Mouse (Mus musculus): ENCODE measurements around the gene Ablim2.

The Ablim2 gene

DNA sequence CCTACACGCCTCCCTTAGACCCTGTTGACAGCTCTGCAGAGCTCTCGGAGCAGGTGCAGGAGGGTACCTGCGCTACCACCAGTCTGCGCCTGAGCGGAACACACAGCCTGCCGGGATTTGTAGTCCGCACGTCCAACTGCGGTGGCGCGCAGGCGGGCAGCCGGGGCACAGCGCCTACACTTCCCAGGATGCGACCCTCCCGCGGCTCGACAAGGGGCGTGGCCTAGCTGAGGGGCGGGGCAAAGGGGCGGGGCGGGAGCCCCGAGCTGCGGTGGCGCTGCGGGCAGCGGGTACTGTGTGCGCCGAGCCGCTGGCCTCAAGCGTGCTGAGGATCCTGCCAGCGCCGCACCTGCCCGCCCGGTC lies at the start of gene Ablim2:
Ablim2 (plus strand) TSS at position 242 of the 363 bp plus-strand sequence.
- peak; percentile 99 for DNase-seq (ENCODE audit: low read depth, low spot score)

- no peak for DNase-seq (ENCODE audit: low read depth, low spot score)
Measured at GRCm38 (mm10) chr5:35710481-35710880, 47.2 kb upstream of the Ablim2 start.

DNA sequence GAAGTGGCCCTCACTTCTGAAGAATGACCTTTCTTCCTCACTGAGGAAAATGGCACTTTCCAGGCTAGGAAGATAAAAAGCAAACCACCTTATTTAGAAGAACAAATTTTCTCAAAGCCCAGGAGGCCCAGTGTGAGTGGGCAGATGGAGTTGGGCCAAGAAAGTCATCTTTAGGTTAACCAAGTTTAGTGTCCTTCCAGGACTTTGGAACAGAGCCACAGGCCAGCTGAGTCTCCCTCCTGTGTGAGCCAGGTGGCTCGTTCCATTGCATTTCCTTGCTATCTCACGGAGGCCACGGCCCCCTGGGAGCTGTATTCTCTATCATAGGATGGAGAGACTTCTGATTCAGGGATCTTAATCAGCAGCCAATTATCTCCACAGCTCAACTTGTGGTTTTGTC lies 46.7 kb upstream of the Ablim2 start:
- no peak for DNase-seq (ENCODE audit: low read depth, low spot score)

- no peak for DNase-seq (ENCODE audit: low read depth, low spot score)
Measured at GRCm38 (mm10) chr5:35712517-35712916, 45.2 kb upstream of the Ablim2 start.

GRCm38 (mm10) chr5:35713649-35714354 lies 43.9 kb upstream of the Ablim2 start:
- DNase-seq (ENCODE audit: low read depth, low spot score), result peak; percentile 88

- no peak for DNase-seq (ENCODE audit: low read depth, low spot score)
Measured at GRCm38 (mm10) chr5:35717455-35717854, 40.2 kb upstream of the Ablim2 start.

- peak; percentile 62 for DNase-seq (ENCODE audit: low read depth, low spot score)
Measured at GRCm38 (mm10) chr5:35717946-35718345, 39.7 kb upstream of the Ablim2 start.

- DNase-seq (ENCODE audit: low read depth, low spot score), result no peak
Measured at GRCm38 (mm10) chr5:35718817-35719216, 38.9 kb upstream of the Ablim2 start.

- no peak for DNase-seq (ENCODE audit: low read depth, low spot score)
Measured at GRCm38 (mm10) chr5:35719343-35719742, 38.3 kb upstream of the Ablim2 start.

GRCm38 (mm10) chr5:35719880-35720279 lies 37.8 kb upstream of the Ablim2 start:
- DNase-seq (ENCODE audit: low read depth, low spot score), result peak; percentile 44

DNA sequence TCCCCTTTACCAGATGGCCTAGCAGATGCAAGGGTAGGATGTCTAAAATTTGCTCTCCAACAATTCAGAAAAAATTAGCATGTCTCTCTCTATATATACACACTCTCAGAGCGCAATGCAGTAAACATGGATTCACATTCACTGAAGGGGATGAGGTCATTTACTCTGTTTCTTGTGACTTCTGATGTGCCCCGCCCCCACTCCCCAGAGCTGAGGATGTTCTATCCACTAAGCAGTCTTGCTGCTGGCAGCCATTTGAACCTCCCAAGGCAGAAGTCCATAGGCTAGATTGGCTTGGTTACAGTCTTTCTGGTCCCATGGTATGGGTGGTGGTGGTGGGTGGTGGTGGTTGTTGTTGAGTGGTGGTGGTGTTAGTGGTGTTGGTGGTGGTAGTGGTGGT lies 35.7 kb upstream of the Ablim2 start:
- DNase-seq (ENCODE audit: low read depth, low spot score), result no peak

GRCm38 (mm10) chr5:35722654-35723053 lies 35.0 kb upstream of the Ablim2 start:
- DNase-seq (ENCODE audit: low read depth, low spot score), result no peak

- DNase-seq (ENCODE audit: low read depth, low spot score), result no peak
Measured at GRCm38 (mm10) chr5:35723900-35724299, 33.8 kb upstream of the Ablim2 start.

DNA sequence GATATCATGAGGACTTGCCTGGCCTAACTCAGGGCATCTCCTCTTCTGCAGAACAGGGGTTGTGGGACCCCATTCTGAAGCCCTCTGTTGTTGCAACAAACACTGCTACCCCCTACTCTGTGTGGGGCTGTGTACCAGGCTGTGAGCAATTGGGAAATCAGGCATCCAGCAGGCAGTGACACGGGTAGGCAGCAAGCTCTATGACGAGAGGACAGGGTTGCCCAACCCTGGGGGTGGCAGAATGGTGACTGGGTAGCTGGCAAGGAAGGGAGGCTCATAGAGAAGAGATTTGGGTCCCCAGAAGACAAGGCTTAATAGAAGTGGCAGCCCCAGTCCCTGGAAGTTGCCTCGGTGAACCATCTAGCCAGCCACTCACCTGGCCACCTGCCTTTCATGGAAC lies 31.8 kb upstream of the Ablim2 start:
- no peak for DNase-seq (ENCODE audit: low read depth, low spot score)

- DNase-seq (ENCODE audit: low read depth, low spot score), result no peak
Measured at GRCm38 (mm10) chr5:35727447-35727846, 30.2 kb upstream of the Ablim2 start.

DNA sequence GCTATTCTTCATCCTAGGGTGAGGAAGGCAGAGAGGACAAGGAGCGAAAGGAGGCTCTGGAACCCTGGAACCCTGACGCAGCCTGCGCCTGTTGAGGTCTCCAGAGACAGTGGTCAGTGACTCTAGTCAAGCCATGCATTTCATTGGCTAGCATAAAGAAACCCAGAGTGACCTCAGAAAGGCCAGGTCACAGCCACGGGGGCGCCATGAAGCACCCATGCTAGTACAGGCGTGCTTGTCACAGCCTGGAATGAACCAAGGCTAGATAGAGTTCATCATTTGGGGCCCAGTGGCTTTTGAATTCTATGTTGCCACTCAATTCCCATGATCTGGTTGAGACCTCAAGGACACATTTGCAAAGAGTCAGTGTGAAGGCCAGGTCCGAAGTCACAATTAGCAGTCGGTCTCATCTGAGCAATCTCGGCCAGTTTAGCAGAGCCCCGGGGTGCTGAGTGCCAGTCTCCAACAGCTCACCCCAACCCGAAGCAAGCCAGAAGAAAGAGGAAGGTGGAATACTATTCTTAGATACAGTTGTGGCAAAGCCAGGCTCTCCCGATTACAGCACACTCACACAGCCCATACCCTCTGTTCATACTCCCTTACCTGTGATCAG lies 29.2 kb upstream of the Ablim2 start:
- DNase-seq (ENCODE audit: low read depth, low spot score), result no peak

DNA sequence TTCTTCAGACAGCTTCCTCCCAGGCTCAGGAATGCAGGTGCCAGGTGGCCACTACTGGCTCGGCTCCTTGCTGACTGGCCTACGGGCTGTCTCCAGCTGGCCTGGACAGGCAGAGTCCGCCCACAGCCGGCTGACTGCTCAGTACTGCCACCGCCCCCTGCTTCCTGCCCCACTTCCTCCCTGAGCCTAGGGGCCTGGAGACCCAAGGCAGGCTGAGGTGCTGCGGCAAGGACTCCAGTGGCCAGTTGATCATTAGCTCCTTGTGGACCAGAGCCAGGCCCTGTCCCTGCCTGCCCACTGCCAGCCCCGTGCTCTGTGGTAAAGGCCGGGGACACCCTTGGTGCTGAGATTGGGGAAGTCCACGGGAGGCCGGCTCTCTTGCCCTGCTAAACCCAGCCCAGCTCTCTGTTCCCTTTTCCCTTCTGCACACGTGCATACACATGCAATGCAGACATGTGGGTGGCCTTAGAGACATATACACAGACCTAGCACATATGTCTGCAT lies 28.7 kb upstream of the Ablim2 start:
- peak; percentile 80 for DNase-seq (ENCODE audit: low read depth, low spot score)

- DNase-seq (ENCODE audit: low read depth, low spot score), result no peak
Measured at GRCm38 (mm10) chr5:35729844-35730243, 27.8 kb upstream of the Ablim2 start.

DNA sequence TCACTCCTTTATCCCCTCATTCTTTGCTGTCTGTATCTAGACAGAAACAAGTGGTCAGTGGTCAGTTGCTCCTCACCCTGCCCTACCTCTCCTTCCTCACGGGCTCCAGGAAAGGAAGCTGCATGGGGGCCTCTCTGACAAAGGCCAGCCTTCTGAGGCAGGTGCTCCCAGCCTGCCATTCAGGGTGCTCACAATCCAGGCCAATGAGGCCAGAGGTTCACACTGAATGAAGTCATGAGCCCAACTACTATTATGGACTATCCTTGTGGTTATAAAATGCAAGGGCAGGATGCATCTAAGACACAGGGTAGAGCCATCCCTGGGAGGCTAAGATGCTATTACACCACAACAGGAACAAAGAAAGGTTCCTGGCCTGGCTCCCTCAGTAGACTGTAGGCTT lies 27.1 kb upstream of the Ablim2 start:
- no peak for DNase-seq (ENCODE audit: low read depth, low spot score)

DNA sequence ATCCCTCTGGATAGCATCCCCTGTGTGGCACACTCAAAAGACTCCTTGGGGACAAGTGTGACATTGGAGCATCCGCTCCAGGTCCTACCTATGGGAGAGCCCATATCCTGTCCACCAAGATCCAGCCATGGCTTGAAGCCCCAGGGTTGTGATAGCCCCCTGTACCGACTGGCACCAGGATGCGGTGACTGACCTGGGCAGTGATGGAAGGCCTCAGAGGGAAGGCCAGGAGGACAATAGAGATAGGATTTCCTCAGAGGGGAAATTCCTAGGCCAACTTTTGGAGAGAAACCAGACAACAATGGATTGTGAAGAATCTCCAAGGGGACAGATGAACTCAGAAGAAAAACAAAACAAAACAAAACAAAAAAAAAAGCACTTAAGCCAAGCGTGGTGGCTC lies 26.7 kb upstream of the Ablim2 start:
- DNase-seq (ENCODE audit: low read depth, low spot score), result no peak

DNA sequence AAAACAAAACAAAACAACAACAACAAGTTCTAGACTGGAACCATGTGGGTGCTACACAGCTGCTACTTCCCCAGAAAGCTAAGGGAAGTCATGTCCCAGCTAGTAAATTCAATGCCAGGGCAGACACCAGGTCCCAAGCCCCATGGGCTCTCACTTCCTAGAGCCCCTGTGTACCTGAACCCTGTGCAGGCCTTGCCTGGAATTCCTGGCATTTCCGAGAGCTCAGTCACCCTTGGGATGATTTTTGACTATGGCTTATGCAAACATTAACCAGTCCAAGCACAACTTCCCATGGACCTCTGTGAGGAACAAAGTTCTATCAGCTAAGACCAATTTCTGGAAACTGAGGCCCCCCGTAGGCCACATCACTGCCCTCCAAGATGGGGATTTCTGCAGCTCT lies 24.2 kb upstream of the Ablim2 start:
- no peak for DNase-seq (ENCODE audit: low read depth, low spot score)

GRCm38 (mm10) chr5:35737231-35737901 lies 20.3 kb upstream of the Ablim2 start:
- DNase-seq (ENCODE audit: low read depth, low spot score), result no peak

DNA sequence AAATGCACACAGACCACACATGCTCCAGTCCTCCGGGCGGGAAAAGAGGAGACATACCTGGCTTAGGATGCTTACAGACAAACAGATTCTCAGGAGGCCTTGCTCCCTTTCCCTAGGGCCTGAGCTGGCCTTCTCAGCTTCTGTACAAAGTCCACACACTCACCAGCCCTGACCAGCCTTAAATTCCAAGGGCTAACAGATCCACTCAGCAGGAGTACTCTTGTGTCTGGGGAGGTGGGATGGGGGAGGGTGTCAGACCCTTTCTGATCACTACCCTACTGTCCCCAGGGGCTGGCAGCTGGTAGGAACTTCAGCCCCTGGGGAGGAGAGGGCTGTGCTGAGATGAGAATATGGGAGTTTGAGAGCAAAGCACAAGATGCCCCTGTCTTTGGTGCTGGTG lies 18.7 kb upstream of the Ablim2 start:
- DNase-seq (ENCODE audit: low read depth, low spot score), result no peak

Data from brain, adult 2 months (tissue).